Mouse (Mus musculus) spleen, adult 2 months (tissue): ENCODE data around the gene Vwa5a.

Experiments used
- CTCF ChIP-seq: fragments of 200-500 bp; IDR thresholded peaks from 2 replicates; pipeline ENCODE4 v1.5.1; 2011; ENCODE audit warnings: mild to moderate bottlenecking, inconsistent platforms; ENCODE audit not compliant: insufficient read depth, insufficient read length, insufficient replicate concordance; ENCODE audit errors: extremely low read depth
- POLR2A ChIP-seq: fragments of 200-500 bp; IDR thresholded peaks from 2 replicates; pipeline ENCODE4 v1.6.1; 2011; ENCODE audit warnings: low read depth, low read length, inconsistent platforms

GRCm38 (mm10) chr9:38792689-38793088 is 74.6 kb downstream of the Vwa5a start:
- TF ChIP-seq CTCF (no peak), POLR2A (no peak)
